8 mouse cellular contexts compared by ENCODE assay signal in genomic region chr9:113793513-113793905, GRCm38 (mm10). TPM values are rescaled to one million over a fixed set of nuclear protein-coding genes. Genes with fewer than 3 reads are reported as not detected.
A peak's percentile ranks its signal among the peaks of the same experiment; 100 is the strongest.
DNase-seq lines count a peak whose midpoint lies in the region; ATAC-seq and TF ChIP-seq lines count a peak whose summit lies in the region.

No protein-coding gene starts in this region.

- H3K9me3 ChIP-seq in embryonic facial prominence, embryonic 14.5 days (ENCODE audit: control insufficient read depth, low read length): no peaks in the 10 kb centered on the region
- H3K9me3 ChIP-seq in hindbrain, embryonic 16.5 days (ENCODE audit: control insufficient read depth, low read length): no peaks in the 10 kb centered on the region
- H3K9me3 ChIP-seq in midbrain, embryonic 14.5 days (ENCODE audit: control insufficient read depth, low read length): no peaks in the 10 kb centered on the region

- H3K27me3 ChIP-seq in kidney, adult 2 months (replicated peaks; ENCODE audit: control insufficient read depth, insufficient read depth, low read length): no peaks in the 10 kb centered on the region
- no peaks in the 10 kb centered on the region for H3K27me3 ChIP-seq in embryonic facial prominence, embryonic 14.5 days (replicated peaks; ENCODE audit: control insufficient read depth, insufficient read depth, low read length)
- H3K27me3 ChIP-seq in hindbrain, embryonic 16.5 days (replicated peaks; ENCODE audit: control insufficient read depth, insufficient read depth, low read length): no peaks in the 10 kb centered on the region
- no peaks in the 10 kb centered on the region for H3K27me3 ChIP-seq in midbrain, embryonic 14.5 days (ENCODE audit: control insufficient read depth, insufficient read depth, low read length)

- no peaks in the 10 kb centered on the region for H3K36me3 ChIP-seq in kidney, adult 2 months (ENCODE audit: control insufficient read depth, insufficient read depth, low read length)
- no peaks in the 10 kb centered on the region for H3K36me3 ChIP-seq in embryonic facial prominence, embryonic 14.5 days (ENCODE audit: control insufficient read depth, insufficient read depth, low read length)
- H3K36me3 ChIP-seq in hindbrain, embryonic 16.5 days (ENCODE audit: control insufficient read depth, insufficient read depth, low read length): no peaks in the 10 kb centered on the region
- no peaks in the 10 kb centered on the region for H3K36me3 ChIP-seq in midbrain, embryonic 14.5 days (ENCODE audit: control insufficient read depth, insufficient read depth, low read length)

- H3K4me1 ChIP-seq in kidney, adult 2 months (ENCODE audit: control insufficient read depth, insufficient read depth, low read length): no peaks in the 10 kb centered on the region
- 0 out of 2 replicates have a peak, but pooled peaks cover 3% of the 10 kb centered on the region for H3K4me1 ChIP-seq in embryonic facial prominence, embryonic 14.5 days (ENCODE audit: control insufficient read depth, insufficient read depth, low read length)
- H3K4me1 ChIP-seq in hindbrain, embryonic 16.5 days (ENCODE audit: control insufficient read depth, insufficient read depth, low read depth, low read length): peaks cover 11% of the 10 kb centered on the region
- peaks cover 18% of the 10 kb centered on the region for H3K4me1 ChIP-seq in midbrain, embryonic 14.5 days (ENCODE audit: control insufficient read depth, insufficient read depth, low read length)

- ATAC-seq in embryonic facial prominence, embryonic 14.5 days (ENCODE audit: low read depth): no peak
- ATAC-seq in hindbrain, embryonic 16.5 days: peak; percentile 16; the same call in 1 of the 2 replicates
- ATAC-seq in midbrain, embryonic 14.5 days (ENCODE audit: low FRiP score, low TSS enrichment): no peak
- no peak for ATAC-seq in erythroid progenitor cell, adult 5-6 weeks (replicated peaks; ENCODE audit: low FRiP score, poor library complexity, severe bottlenecking)

- DNase-seq in kidney, adult 2 months: peak; percentile 22
- no peak for DNase-seq in kidney, postnatal 25 days
- DNase-seq in embryonic facial prominence, embryonic 14.5 days (ENCODE audit: low spot score): no peak
- DNase-seq in midbrain, embryonic 14.5 days: peak; percentile 42
- no peak for DNase-seq in layer of hippocampus, adult 9-10 months (ENCODE audit: low spot score)
- no peak for DNase-seq in urinary bladder, postnatal 25 days (ENCODE audit: low spot score)

- peak overlapping the region; percentile 59 for H3K4me2 ChIP-seq in embryonic facial prominence, embryonic 14.5 days (ENCODE audit: low read depth, low read length)
- H3K4me2 ChIP-seq in hindbrain, embryonic 16.5 days (ENCODE audit: low read length): peak overlapping the region; percentile 72
- H3K4me2 ChIP-seq in midbrain, embryonic 14.5 days (ENCODE audit: low read length): peak overlapping the region; percentile 74

- peak overlapping the region; percentile 69 for H3K4me3 ChIP-seq in kidney, adult 2 months (ENCODE audit: insufficient read depth, low read depth, low read length)
- H3K4me3 ChIP-seq in embryonic facial prominence, embryonic 14.5 days (ENCODE audit: low read depth, low read length): peak overlapping the region; percentile 38
- H3K4me3 ChIP-seq in hindbrain, embryonic 16.5 days (ENCODE audit: low read length): peak overlapping the region; percentile 59
- H3K4me3 ChIP-seq in midbrain, embryonic 14.5 days (replicated peaks; ENCODE audit: low read depth, low read length): peak overlapping the region; percentile 43

- TF ChIP-seq POLR2A in kidney, adult 2 months (IDR thresholded peaks at IDR 0.05; ENCODE audit: low read depth, low read length): no peak

- WGBS in kidney, adult 2 months: 22% methylated on average over 3 of the region's 3 CpGs
- WGBS in embryonic facial prominence, embryonic 14.5 days: 40% methylated on average over 3 of the region's 3 CpGs
- WGBS in hindbrain, embryonic 16.5 days: 13% methylated on average over 3 of the region's 3 CpGs
- WGBS in midbrain, embryonic 14.5 days: 13% methylated on average over 3 of the region's 3 CpGs

- H3K9ac ChIP-seq in embryonic facial prominence, embryonic 14.5 days (ENCODE audit: low read depth, low read length): peak overlapping the region; percentile 56
- peak overlapping the region; percentile 74 for H3K9ac ChIP-seq in hindbrain, embryonic 16.5 days (ENCODE audit: low read depth, low read length)
- H3K9ac ChIP-seq in midbrain, embryonic 14.5 days (replicated peaks; ENCODE audit: low read length): peak overlapping the region; percentile 55

- no peak for TF ChIP-seq CTCF in kidney, adult 2 months (conservative IDR thresholded peaks at IDR 0.05; ENCODE audit: insufficient read depth, insufficient read length, low read depth, low read length)

- peak overlapping the region; percentile 54 for H3K27ac ChIP-seq in kidney, adult 2 months (ENCODE audit: insufficient read depth, low read depth, low read length)
- peak overlapping the region; percentile 79 for H3K27ac ChIP-seq in embryonic facial prominence, embryonic 14.5 days (replicated peaks; ENCODE audit: low read depth, low read length)
- peak overlapping the region; percentile 87 for H3K27ac ChIP-seq in hindbrain, embryonic 16.5 days (ENCODE audit: low read depth, low read length)
- peak overlapping the region; percentile 91 for H3K27ac ChIP-seq in midbrain, embryonic 14.5 days (replicated peaks; ENCODE audit: low read depth, low read length)

RNA-seq across cellular contexts. Expression of gene Clasp2, which starts 52.2 kb away (rescaled TPM):
- 8.3 and 9.1 TPM in 2 replicates for polyA plus RNA-seq in kidney, adult 2 months (2012; rRNA removed)
- 27.4 and 30.2 TPM in 2 replicates for polyA plus RNA-seq in embryonic facial prominence, embryonic 14.5 days (2014; fragmentation: Nextera tagmentation; extraction: Ambion mirVana)
- 115 and 122 TPM in 2 replicates for polyA plus RNA-seq in hindbrain, embryonic 16.5 days (2015; fragmentation: Nextera tagmentation; extraction: Ambion mirVana)
- 150 and 152 TPM in 2 replicates for polyA plus RNA-seq in midbrain, embryonic 14.5 days (2014; fragmentation: Nextera tagmentation; extraction: Ambion mirVana)
- 24.1 and 25.6 TPM in 2 replicates for total RNA-seq in erythroid progenitor cell, adult 5-6 weeks (2015; ENCODE audit: low replicate concordance)
- 31.3 and 36.2 TPM in 2 replicates for total RNA-seq in erythroid progenitor cell, adult 5-6 weeks (2017; ENCODE audit: low replicate concordance)

Comparison
In these comparisons a context has a peak if more than half of its experiments do, and no peak if none do; other contexts are left out.
1. DNase-seq: peak in kidney, adult 2 months (single experiment) and midbrain, embryonic 14.5 days (single experiment); none in kidney, postnatal 25 days (0 of 2), embryonic facial prominence, embryonic 14.5 days (single experiment), layer of hippocampus, adult 9-10 months (single experiment) and urinary bladder, postnatal 25 days (single experiment).
2. Peak in every context shown above with its lines, with median percentiles within 50 percentile points of each other: H3K27ac ChIP-seq, H3K4me3 ChIP-seq, H3K4me2 ChIP-seq and H3K9ac ChIP-seq.